Mouse (Mus musculus): ENCODE results near the gene Rcor1. TPM values are rescaled to one million over a fixed set of nuclear protein-coding genes. Genes with fewer than 3 reads are reported as not detected.
A peak's percentile ranks its signal among the peaks of the same experiment; 100 is the strongest.

Rcor1 gene
- polyA plus RNA-seq, 1 experiment from 2014 or later = 13.0 TPM

- no peak overlapping the region for H3K9ac ChIP-seq
- peak overlapping the region; percentile 84 for H3K4me2 ChIP-seq (replicated peaks)
- 61% methylated on average over 10 of the region's 10 CpGs for WGBS
- H3K27me3 ChIP-seq = no peaks in the 10 kb centered on the region
- ATAC-seq (ENCODE audit: insufficient number of reproducible peaks, low FRiP score, low TSS enrichment, low read depth) = no peak
- peaks cover 38% of the 10 kb centered on the region for H3K4me1 ChIP-seq
- no peaks in the 10 kb centered on the region for H3K36me3 ChIP-seq
- H3K27ac ChIP-seq (replicated peaks) = peak overlapping the region; percentile 88
- peak overlapping the region; percentile 79; the same call in 1 of the 2 replicates for H3K4me3 ChIP-seq (replicated peaks)
- no peaks in the 10 kb centered on the region for H3K9me3 ChIP-seq (replicated peaks)
Measured at GRCm38 (mm10) chr12:111165146-111165812, 126.1 kb downstream of the Rcor1 start.

Other genes with a start within 250 kb of the Rcor1 start
- 7.3 and 9.6 TPM in 2 replicates for gene Mok, start 198.4 kb upstream of the Rcor1 start, polyA plus RNA-seq (2015; fragmentation: Nextera tagmentation; extraction: Ambion mirVana)
- 7.8 and 8.0 TPM in 2 replicates for gene Zfp839, start 189.1 kb upstream of the Rcor1 start, polyA plus RNA-seq (2015; fragmentation: Nextera tagmentation; extraction: Ambion mirVana)
- 68.4 and 72.8 TPM in 2 replicates for gene Cinp, start 150.2 kb upstream of the Rcor1 start, polyA plus RNA-seq (2015; fragmentation: Nextera tagmentation; extraction: Ambion mirVana)
- gene Tecpr2, start 150.1 kb upstream of the Rcor1 start, polyA plus RNA-seq (2015; fragmentation: Nextera tagmentation; extraction: Ambion mirVana) = 4.2 and 5.2 TPM in 2 replicates
- gene Ankrd9, start 60.3 kb upstream of the Rcor1 start, polyA plus RNA-seq (2015; fragmentation: Nextera tagmentation; extraction: Ambion mirVana) = 16.6 and 17.6 TPM in 2 replicates
- gene Traf3, start 127.0 kb downstream of the Rcor1 start, polyA plus RNA-seq (2015; fragmentation: Nextera tagmentation; extraction: Ambion mirVana) = 10.6 and 12.1 TPM in 2 replicates
- not detected in 2 replicates for gene 4930595D18Rik, start 145.1 kb downstream of the Rcor1 start, polyA plus RNA-seq (2015; fragmentation: Nextera tagmentation; extraction: Ambion mirVana)
- 0.59 and 1.0 TPM in 2 replicates for gene Amn, start 231.7 kb downstream of the Rcor1 start, polyA plus RNA-seq (2015; fragmentation: Nextera tagmentation; extraction: Ambion mirVana)

Data from embryonic facial prominence, embryonic 15.5 days (tissue).